9 mouse cellular contexts compared by ENCODE assay signal in the genomic region with DNA sequence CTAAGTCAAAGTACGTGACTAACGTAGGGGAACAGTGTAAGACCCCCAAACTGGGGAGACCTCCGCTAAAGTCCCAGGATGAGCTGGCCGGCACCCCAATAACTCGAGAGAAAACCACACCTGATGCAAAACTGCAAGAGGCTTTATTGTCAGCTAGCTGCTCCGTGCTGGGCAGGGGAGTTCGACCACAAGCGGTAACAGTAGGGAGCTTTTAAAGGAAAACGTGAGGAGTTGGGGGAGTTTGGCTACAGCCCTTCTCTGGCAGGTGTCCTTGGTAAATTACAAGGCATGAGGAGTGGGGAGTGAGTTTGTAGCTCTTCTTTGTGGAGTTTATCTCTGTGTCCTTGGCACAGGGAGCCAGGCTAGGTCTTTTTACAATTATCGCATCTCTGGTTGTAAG. TPM values are rescaled to one million over a fixed set of nuclear protein-coding genes. Genes with fewer than 3 reads are reported as not detected.
DNase-seq lines count a peak whose midpoint lies in the region; ATAC-seq lines count a peak whose summit lies in the region.
"Had no signal": no experiment of that assay in that cellular context is flagged by ENCODE, and none has a peak within 500 bp of the region (broad histone marks: within the 10 kb centered on the region; RNA-seq: fewer than 3 reads in every experiment).

No protein-coding gene starts in this region.

- DNase-seq in cerebellum, postnatal 10 days, result peak; percentile 22 to 35
- DNase-seq in cerebellum, adult 11 months, result no peak
- DNase-seq in left cerebral cortex, postnatal 25 days (ENCODE audit: low spot score in 2 of 2), result peak; percentile 14 to 17
- no peak for DNase-seq in left cerebral cortex, postnatal 10 days (ENCODE audit: extremely low spot score in 1 of 2, low spot score in 2 of 2)
- DNase-seq in MEL-GATA-1-ER (ENCODE audit: extremely low read depth, low read depth), result peak; percentile 27
- peak; percentile 25 to 28 for DNase-seq in heart, postnatal 14 days
- DNase-seq in lung, postnatal 4 days, result peak; percentile 26 to 43

- ATAC-seq in monocyte, adult 5-6 weeks (replicated peaks; ENCODE audit: insufficient number of reproducible peaks, low FRiP score, low TSS enrichment, poor library complexity, severe bottlenecking), result no peak
- ATAC-seq: Patski had no signal

- intact Hi-C loops in left cerebral cortex, postnatal 25 days (cut with DNase I), result loop anchor here (1.0 kb wide), 1 partner anchor 65 kb away; no protein-coding TSS in a partner anchor
- intact Hi-C loops in left cerebral cortex, postnatal 10 days (cut with DNase I), result no loop called here
- intact Hi-C loops in heart, postnatal 14 days (cut with DNase I), result loop anchor here (5.0 kb wide), 1 partner anchor 67 kb away; no protein-coding TSS in a partner anchor

RNA-seq across cellular contexts. Expression of a gene that starts 16.1 kb away (rescaled TPM):
- total RNA-seq in left cerebral cortex, postnatal 25 days (2021), result not detected
- not detected for total RNA-seq in left cerebral cortex, postnatal 10 days (2021)
- total RNA-seq in heart, postnatal 14 days (2021), result not detected
- total RNA-seq in monocyte, adult 5-6 weeks (2017), result not detected in 3 replicates

RNA-seq across cellular contexts. Expression of a gene that starts 23.7 kb away (rescaled TPM):
- not detected for total RNA-seq in left cerebral cortex, postnatal 25 days (2021)
- total RNA-seq in left cerebral cortex, postnatal 10 days (2021), result under 1 TPM; 0.26 to 0.75 TPM
- under 1 TPM in 1 of 2 experiments, not detected in 1; 0.24 TPM for total RNA-seq in heart, postnatal 14 days (2021)
- total RNA-seq in monocyte, adult 5-6 weeks (2017), result not detected in 3 replicates

RNA-seq across cellular contexts. Expression of a gene that starts 28.4 kb away (rescaled TPM):
- 10 to 100 TPM; 31.7 to 33.9 TPM for total RNA-seq in left cerebral cortex, postnatal 25 days (2021)
- total RNA-seq in left cerebral cortex, postnatal 10 days (2021), result 10 to 100 TPM; 36.2 to 42.3 TPM
- 1 to 10 TPM; 9.4 to 9.8 TPM for total RNA-seq in heart, postnatal 14 days (2021)
- total RNA-seq in monocyte, adult 5-6 weeks (2017), result 128 to 198 TPM (median 148 TPM) in 3 replicates

RNA-seq across cellular contexts. Expression of a gene that starts 59.2 kb away (rescaled TPM):
- total RNA-seq in left cerebral cortex, postnatal 25 days (2021), result 10 to 100 TPM; 48.7 to 49.1 TPM
- 10 to 100 TPM; 32.4 to 35.3 TPM for total RNA-seq in left cerebral cortex, postnatal 10 days (2021)
- total RNA-seq in heart, postnatal 14 days (2021), result 10 to 100 TPM in 1 of 2 experiments, 1 to 10 TPM in 1; 9.9 to 14.8 TPM
- total RNA-seq in monocyte, adult 5-6 weeks (2017), result 44.0 to 64.0 TPM (median 54.8 TPM) in 3 replicates

Comparison
In these comparisons a context has a peak if more than half of its experiments do, and no peak if none do; other contexts are left out.
1. DNase-seq: peak in cerebellum, postnatal 10 days (2 of 2), left cerebral cortex, postnatal 25 days (2 of 2), MEL-GATA-1-ER (single experiment), heart, postnatal 14 days (2 of 2) and lung, postnatal 4 days (2 of 2); none in cerebellum, adult 11 months (single experiment) and left cerebral cortex, postnatal 10 days (0 of 2).